Mouse (Mus musculus) cerebellum, adult 11 months (tissue): ENCODE results near the gene Asb6.

ENCODE experiments used
- DNase-seq: peaks from one replicate; pipeline ENCODE4 v3.0.0; 2022

Asb6 gene

DNA sequence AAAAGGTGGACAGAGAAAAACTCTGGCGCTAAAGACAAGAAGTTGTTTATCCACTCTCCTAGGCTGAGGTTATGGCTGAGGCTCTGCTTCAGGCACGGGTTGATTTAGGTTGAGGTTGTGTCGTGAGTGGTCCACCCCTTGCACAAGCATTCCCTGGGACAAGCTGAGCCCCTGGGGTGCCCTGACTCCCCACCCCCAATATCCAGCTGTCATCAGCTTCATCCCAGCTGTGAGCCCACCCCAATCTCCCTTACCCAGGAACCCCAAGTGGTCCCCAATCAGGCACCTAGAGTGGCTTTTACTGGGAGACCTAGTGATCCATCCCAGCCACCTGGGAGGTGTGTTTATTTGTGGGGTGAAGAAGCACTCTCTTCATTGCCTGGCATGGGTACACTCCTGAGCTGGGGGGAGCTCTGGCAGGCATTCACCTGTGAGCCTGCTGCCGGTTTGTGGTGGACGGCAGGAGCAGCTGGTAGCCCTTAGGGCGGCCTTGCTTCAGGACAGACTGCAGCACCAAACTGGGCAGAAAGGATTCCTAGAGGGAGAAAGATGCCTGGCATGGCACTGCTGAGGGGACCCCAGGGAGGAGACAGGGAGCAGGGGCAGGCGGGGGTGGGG, 34.8 kb downstream of the Asb6 start:
- no peak for DNase-seq

DNA sequence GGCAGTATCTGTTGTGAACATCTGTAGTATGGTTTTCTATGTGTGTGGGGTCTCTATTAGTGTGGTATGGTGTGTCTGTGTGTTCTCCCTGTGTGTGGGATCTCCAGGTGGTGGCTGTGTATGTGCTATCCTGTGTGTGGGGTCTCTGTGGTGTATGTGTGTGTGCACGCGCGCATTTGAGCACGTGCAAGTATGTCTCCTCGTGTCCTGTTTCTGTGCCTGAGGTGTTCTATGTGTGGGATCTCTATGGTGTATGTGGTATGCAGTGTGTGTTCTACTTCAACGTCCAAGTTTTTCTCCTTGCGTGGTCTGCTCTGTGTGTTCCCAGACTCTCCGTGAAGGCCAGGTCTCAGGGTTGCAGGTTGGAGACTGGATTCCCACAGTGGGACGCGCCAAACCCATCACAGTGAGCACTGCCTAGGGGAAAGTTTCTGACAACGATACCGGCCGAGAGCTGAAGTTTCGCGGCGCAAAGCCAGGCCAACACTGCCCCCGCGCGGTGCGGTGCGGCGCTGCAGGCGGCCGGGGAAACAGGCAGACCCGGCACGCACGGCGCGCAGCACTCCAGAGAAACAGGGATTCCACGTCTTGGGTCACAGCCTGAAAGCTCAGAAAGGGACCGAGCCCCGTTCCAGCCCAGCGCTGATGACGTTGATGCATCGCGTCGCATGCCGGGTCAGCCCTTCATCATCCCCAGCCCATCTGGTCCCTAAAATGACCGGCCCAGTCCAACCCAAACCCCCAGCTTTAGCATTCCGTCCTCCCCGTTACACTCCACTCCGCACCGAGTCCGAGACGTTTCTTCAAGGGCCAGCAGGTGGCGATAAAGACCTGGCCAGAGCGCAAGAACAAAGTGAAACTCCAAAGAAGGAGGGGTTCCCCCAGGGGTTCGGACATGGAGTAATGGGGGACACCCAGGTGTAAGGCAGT, 35.7 kb downstream of the Asb6 start:
- peak; percentile 93 for DNase-seq

DNA sequence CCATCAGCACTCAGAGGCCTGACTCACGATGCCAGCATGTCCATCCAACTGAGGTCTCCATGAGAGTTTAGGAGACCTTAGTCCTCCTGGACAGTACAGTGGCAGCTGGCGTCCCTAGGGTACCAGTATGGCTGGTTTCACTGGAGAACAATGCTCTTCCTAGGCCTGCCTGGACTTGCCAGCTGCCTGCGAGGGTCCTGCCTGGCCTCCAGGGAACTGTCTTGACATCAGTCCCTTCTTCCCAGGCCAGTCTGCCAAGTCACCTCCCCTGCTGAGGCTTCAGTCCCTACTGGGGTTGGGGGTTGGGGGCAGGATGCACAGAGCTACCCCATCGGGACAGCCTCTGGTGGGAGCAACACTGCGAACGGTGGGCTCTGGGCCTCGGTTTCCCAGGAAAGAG, 38.1 kb downstream of the Asb6 start:
- no peak for DNase-seq

DNA sequence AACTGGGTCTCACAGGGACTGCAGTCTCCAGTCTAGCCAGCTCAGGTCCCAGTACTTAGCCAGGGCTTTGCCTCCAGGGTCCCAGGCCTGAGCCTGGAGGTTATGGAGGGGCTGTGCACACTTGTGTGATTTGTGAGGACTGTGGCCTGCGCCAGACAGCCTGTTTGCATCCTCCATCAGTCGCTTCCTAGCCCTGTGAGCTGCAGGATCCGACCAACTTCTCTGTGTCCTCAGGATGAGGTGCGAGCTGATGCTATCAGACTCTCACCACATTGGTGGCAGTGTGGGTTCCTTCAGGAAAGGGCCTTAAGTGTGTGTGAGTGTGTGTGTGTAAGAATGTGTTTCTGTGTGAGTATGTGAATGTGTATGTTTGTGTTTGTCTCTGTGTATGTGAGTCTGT, 42.7 kb downstream of the Asb6 start:
- no peak for DNase-seq

DNA sequence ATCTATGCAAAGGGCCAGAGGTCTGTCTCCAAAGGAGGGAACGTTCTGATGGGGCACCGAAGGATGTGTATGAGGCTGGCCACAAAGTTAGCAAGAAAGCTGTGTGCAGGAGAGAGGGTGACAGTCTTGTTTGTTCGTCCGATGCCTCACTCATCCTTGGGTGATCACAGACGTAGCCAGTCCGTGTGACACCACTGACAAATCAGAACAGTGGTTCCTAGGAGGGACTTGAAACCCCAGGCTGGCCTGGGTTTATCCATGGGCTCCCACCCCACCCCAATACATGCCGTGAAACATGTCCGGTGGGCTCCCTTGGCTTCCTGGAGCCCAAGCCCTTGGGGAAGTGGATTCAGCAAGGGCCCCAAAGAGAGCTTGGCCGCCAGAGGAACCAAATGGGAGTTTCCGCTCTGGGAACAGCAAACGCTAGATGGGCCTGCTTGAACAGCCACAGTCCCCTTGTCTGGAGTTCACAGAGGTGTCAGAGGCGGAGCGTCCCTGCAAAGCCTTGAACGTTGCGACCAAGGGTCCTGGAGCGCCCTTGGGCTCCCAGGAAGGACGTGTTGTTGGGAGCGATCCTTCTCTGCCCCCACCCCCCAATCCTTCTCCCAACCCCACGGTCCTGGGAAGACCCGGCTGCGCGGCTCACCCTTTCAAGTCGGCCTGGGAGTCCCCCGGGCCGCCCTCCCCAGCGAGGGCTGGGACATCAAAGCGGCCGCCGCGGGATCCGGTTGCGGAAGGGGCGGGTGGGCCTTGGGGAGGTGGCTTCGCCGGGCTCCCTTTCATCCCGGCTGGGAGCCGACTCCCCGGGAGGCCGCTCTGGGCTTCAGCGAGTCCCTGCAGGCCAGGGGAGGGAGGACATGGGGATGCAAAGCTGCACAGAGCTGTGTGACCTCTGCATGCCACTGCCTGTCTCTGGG, 45.8 kb downstream of the Asb6 start:
- DNase-seq = no peak

DNA sequence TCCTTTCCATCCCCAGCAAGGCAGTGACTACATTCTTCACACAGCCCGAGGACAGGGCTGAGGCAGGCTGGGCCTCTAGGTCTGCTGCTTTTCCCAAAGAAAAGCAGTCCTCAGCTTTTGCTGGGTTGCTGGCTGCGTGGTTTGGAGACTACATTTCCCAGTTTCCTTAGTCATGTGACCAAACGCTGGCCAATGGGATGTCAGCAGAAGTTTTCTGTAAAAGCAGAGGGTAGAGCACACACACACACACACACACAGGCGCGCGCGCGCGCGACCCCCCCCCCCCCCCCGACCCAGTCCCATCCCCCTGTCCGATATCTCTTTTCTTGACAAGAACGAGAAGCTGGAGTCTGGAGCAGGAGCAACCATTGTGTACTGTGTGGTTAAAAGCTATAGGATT, 46.8 kb downstream of the Asb6 start:
- no peak for DNase-seq

DNA sequence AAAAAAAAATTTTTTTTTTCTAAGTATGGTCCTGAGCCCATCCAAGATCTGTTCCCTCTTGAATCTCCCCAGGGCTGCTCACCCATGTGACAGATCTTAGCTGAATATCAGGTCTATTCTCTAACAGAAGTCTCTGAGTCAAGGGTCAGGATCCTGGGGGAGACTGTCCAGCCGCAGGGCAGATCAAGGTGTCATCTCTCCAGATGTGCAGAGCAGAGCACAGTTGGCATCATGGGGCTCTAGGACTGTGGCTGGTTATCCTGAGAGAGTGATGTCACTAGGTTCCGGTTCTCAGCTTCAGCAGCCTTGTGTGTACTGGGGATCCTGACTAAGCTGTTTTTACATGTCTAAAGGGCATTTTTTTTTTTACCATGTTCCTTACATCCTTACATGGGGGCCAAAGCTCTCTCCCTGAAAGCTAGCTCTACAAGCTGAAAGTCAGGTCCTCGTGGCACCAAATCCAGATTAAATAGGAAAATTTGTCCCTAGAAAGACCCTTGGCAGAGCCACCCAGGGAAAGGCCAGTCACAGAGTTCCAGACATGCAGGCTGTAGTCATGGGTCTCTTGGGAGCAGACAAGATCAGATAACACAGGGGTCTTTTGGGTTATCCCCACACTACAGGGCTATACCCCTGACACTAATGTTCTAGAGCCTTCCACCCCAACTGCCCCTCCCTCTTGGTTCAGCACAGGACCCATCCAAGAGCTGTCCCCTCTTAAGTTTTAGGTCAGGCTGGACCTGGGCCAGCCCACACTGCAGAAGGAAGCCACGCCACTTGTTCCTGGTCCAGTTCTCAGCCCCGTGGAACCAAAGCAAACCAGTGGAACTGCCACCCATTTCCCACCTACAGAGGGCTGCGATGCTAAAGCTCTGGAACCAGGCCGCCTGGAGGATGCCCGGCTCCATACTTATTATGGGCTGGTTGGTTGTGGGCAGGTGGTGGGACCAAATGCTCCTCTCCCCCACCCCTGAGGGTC, 47.5 kb downstream of the Asb6 start:
- no peak for DNase-seq

DNA sequence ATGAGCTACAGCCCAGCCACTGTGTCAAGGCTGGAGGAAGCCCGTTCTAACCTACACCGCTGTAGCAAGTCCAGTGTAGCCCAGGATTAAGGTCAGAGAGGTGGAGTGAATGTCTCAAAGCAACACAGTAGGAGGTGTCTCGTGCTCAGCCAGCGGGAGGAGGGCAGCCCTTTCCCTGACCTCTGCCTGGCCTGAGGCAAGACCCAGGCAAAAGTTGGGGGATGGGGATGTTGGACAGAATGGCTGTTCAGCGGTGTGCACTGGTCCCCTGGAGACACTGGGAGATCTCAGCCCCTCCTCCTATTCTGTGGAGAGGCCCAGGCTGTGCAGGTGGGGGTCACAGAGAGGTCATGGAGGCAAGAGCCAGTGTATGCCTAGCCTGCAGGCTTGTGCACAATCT, 50.9 kb downstream of the Asb6 start:
- no peak for DNase-seq

DNA sequence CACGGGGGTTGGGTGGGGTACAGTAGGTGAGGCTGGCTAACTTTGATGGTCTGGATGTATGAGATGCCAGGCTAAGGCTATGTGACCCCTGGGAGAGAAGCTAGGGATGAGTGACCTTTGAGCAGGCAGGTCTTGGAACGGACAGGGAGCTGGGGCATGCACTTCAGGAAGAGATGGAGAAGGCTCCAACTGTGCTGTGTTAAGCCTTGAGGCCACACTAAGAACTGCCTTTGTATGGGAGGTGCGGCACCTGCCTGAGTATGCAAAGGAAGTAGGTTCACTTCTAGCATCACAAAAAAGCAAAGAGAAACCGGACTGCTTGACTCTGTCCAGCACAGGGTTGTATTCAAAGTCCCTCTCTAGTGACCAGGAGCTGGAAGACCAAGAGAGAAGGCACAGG, 51.9 kb downstream of the Asb6 start:
- no peak for DNase-seq

DNA sequence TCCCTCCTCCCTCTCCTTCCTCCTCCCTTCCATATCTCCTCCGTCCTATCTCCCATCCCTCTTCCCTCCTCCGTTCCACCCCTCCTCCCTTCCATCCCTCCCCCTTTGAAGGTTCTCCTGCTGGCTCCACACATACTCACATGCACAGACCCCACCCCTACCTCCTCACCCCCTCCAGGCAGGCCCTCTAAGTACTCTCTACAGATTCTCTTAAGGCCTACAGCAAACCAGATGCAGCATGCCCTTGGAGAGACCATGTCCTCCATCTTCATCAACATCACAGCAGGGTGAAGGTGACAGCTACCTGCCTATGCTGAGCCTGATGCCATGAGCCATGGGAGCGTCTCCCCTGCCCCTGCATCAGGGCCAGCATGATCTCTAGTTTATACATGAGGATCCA, 52.9 kb downstream of the Asb6 start:
- DNase-seq = no peak

DNA sequence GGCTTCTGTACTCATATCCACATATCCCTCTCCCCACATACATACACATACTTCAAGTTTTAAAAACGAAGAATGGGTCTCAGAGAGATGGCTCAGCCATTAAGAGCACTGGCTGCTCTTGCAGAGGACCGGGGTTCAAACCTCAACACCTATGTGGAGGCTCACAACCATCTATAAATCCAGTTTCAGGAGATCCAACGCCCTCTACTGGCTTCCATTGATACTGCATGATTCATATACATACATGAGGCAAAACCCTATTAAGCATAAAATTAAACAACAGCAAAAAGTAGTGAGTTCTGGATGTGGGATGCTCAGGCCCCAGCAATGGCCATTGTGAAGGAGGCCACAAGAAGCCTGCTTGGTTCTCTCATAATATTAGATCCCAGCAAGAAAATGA, 54.2 kb downstream of the Asb6 start:
- no peak for DNase-seq

DNA sequence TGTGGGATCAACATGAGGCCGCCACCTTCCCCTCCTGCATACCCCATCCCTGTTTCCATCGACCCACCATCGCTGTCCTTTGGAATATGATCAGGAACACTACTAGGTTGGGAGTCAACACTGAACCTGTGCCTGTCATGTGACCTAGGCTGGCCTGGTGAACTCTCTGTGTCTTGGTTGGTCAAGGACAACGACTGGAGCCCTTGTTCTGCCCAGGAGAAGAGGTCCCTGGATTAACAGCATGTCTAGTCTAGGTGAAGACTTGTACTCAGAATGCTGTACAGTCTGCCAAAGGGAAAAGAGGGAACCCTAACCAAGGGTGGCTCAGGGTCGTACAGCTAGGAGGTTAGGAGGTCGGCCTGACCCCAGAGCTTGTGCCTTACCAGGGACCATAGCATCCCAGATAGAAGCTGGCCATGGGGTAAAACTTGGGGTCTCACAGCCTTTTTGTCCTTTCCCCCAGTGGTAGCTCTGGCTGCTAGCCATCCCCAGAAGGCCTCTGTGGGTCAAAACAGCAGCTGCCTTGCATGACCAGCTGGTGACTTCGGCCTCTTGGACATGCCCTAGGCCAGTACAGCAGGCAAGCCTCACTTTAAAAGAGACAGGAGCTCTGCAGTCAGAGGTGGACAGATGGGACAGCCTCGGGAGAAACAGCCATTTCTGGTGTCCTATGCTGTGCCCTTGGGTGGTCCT, 56.7 kb downstream of the Asb6 start:
- DNase-seq = no peak
